Mouse (Mus musculus) T-cell, adult 2 months (primary cell): ENCODE results near the gene Olfr1080.
"Not testable (repeated sequence)": the region's sequence is repeated elsewhere in the genome, so short reads cannot be mapped to it uniquely, and the experiment has no call there.

Source experiments
- DNase-seq: peaks from one replicate; pipeline ENCODE4 v3.0.0; 2022; ENCODE audit warnings: low spot score

Gene Olfr1080

DNA sequence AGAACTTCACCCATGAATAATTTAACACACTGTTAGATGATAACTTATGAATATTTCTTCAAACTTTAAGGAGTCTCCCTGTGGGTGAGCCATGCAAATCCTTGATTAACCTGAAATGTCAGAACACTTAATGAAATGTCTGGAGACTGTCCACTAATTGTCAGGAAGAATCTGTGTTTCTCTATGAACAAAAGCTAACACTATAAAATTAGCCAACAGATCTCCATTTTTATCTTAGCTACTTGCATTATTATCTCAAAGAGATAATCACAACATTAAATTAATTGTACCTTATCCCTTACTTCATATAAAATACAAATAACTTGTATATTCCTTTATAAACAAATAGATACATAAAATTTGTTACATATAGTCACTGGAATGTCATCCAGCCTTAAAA, at the start of gene Olfr1080:
Gene Olfr1080 (minus strand): TSS at position 101 of the 400 bp plus-strand sequence.
- DNase-seq, result not testable (repeated sequence)

- DNase-seq, result not testable (repeated sequence)
These were observed 40.8 kb upstream of the Olfr1080 start, which contains the start of gene Olfr1082 for GRCm38 (mm10) chr2:86598866-86599265. Gene Olfr1082 (minus strand): TSS chr2:86598966.

DNA sequence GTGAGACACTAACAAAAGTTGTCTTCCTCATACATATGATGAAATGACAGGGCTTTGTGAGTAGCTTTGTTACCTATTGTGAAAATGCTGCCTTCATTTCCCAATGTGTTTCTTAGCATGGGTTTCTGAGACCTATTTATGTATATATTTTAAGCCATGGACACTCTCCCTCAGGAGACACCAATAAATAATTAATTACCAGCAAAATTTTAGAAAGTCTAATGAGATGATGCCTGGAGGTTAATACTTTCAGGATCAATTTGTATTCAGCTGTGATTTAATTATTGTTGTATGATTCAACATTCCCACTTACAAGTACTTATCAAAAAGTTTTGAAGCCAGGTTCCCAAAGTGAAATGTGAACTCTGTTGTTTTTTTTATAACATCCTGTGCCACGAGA, 15.7 kb downstream of the Olfr1080 start, which contains the start of gene Olfr1079:
Gene Olfr1079 (minus strand): TSS at position 101 of the 400 bp plus-strand sequence.
- DNase-seq, result no peak

DNA sequence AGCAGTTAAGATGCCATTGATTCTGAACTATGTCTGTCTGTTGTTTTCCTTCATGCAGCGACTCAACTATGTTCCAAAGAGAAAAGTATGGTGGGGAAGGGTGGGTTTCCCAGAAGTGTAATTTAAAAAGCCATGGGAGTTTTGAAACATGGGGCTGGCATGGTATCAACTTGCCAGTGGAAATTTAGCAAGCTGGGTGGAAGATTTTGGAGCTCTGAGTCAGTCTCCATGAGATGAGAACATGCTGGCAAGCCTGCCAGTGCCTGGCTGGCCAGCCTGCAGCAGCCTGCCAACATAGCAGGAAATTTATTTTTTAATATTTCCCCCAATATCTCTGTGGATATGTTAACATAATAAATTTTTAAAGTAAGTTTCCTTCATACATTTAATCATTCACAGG, 27.0 kb downstream of the Olfr1080 start:
- no peak for DNase-seq

DNA sequence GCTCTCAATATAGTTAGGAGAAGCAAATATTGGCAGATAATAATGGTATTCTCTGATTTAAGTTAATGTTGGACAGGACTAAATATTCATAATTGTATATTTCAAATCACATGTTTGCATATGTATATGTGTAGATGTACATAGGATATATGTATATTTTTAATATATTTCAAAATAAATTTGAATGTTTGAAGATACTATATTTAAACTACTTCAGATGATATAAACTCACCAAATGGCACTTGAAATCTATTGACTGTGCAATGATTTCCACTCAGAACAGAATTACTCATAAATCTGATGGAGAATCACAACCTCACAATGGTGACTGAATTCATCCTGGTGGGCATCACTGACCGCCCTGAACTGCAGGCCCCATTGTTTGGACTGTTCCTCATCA, 49.9 kb downstream of the Olfr1080 start, which contains the start of gene Olfr1076:
Gene Olfr1076 (plus strand): TSS at position 301 of the 400 bp plus-strand sequence.
- no peak for DNase-seq
